In the genomic region with DNA sequence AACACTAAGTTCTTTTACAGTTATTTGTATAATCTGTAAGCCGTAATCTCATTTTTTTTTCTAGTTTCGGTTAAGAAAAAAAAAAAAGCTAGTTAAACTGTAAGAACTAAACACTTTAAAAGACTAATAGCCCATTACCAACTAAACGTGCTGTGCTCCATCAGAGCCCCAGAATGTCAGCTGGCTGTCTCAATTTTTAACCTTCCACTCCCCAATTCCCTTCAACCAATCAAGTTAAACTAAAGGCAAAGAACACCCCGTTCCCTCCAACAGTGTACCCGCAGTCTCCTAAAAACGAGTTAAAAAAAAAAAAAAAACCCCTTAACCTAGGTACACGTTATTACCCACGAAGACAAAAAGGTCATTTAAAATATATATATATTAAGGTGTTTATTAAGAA, we compare ENCODE assay signal across 8 mouse cellular contexts.
DNase-seq lines count a peak whose midpoint lies in the region; ATAC-seq and TF ChIP-seq lines count a peak whose summit lies in the region.

No protein-coding gene starts in this region.

- H3K4me2 ChIP-seq in lung, embryonic 14.5 days = peak overlapping the region; percentile 64
- H3K4me2 ChIP-seq in neural tube, embryonic 15.5 days = peak overlapping the region; percentile 59

- H3K4me3 ChIP-seq in lung, embryonic 14.5 days (ENCODE audit: low read depth, low read length) = peak overlapping the region; percentile 91
- H3K4me3 ChIP-seq in embryonic fibroblast, embryonic 13.5 days (ENCODE audit: insufficient read depth, low read length) = peak overlapping the region; percentile 83; the same call in 1 of the 2 replicates
- peak overlapping the region; percentile 97 for H3K4me3 ChIP-seq in limb, embryonic 10.5 days
- H3K4me3 ChIP-seq in neural tube, embryonic 15.5 days (replicated peaks) = peak overlapping the region; percentile 86

- ATAC-seq in lung, embryonic 14.5 days (ENCODE audit: insufficient read depth) = no peak
- ATAC-seq in neural tube, embryonic 15.5 days (ENCODE audit: low FRiP score) = no peak

- H3K4me1 ChIP-seq in lung, embryonic 14.5 days (ENCODE audit: insufficient read depth) = 0 out of 2 replicates have a peak, but pooled peaks cover 3% of the 10 kb centered on the region
- H3K4me1 ChIP-seq in embryonic fibroblast, embryonic 13.5 days (ENCODE audit: control insufficient read depth, insufficient read depth, low read length) = no peaks in the 10 kb centered on the region; the same call in 1 of the 2 replicates
- H3K4me1 ChIP-seq in limb, embryonic 10.5 days = peaks cover 31% of the 10 kb centered on the region
- peaks cover 21% of the 10 kb centered on the region for H3K4me1 ChIP-seq in neural tube, embryonic 15.5 days

- H3K9ac ChIP-seq in lung, embryonic 14.5 days = peak overlapping the region; percentile 100
- H3K9ac ChIP-seq in neural tube, embryonic 15.5 days (replicated peaks) = no peak overlapping the region

- 6% methylated on average over 8 of the region's 8 CpGs for WGBS in lung, embryonic 14.5 days
- WGBS in limb, embryonic 10.5 days = 7% methylated on average over 8 of the region's 8 CpGs
- 6% methylated on average over 8 of the region's 8 CpGs for WGBS in neural tube, embryonic 15.5 days

- H3K9me3 ChIP-seq in lung, embryonic 14.5 days (ENCODE audit: low read depth, low read length) = no peaks in the 10 kb centered on the region
- H3K9me3 ChIP-seq in limb, embryonic 10.5 days (replicated peaks) = no peaks in the 10 kb centered on the region
- no peaks in the 10 kb centered on the region for H3K9me3 ChIP-seq in neural tube, embryonic 15.5 days (replicated peaks)

- no peak for TF ChIP-seq CTCF in lung, embryonic 14.5 days (IDR thresholded peaks at IDR 0.05; ENCODE audit: low read depth)
- TF ChIP-seq CTCF in embryonic fibroblast, embryonic 13.5 days (IDR thresholded peaks at IDR 0.05; ENCODE audit: borderline replicate concordance, insufficient read depth, low read length) = no peak

- peak; percentile 20 for DNase-seq in lung, embryonic 14.5 days
- DNase-seq in lung, postnatal 14 days = no peak
- no peak for DNase-seq in limb, embryonic 10.5 days (ENCODE audit: low spot score)
- DNase-seq in layer of hippocampus, adult 8-10 months (ENCODE audit: low spot score in 2 of 2) = no peak
- DNase-seq in adrenal gland, postnatal 14 days = no peak
- DNase-seq in ovary, postnatal 10 days (ENCODE audit: low spot score) = no peak

- TF ChIP-seq POLR2A in embryonic fibroblast, embryonic 13.5 days (IDR thresholded peaks at IDR 0.05; ENCODE audit: low read depth, low read length) = no peak

- no peaks in the 10 kb centered on the region for H3K36me3 ChIP-seq in lung, embryonic 14.5 days (ENCODE audit: insufficient read depth)
- H3K36me3 ChIP-seq in limb, embryonic 10.5 days = no peaks in the 10 kb centered on the region
- H3K36me3 ChIP-seq in neural tube, embryonic 15.5 days = no peaks in the 10 kb centered on the region

- no peaks in the 10 kb centered on the region for H3K27me3 ChIP-seq in lung, embryonic 14.5 days (ENCODE audit: insufficient read depth, low read length)
- no peaks in the 10 kb centered on the region for H3K27me3 ChIP-seq in limb, embryonic 10.5 days (ENCODE audit: low read depth, poor library complexity, severe bottlenecking)
- H3K27me3 ChIP-seq in neural tube, embryonic 15.5 days (replicated peaks) = no peaks in the 10 kb centered on the region

- H3K27ac ChIP-seq in lung, embryonic 14.5 days (ENCODE audit: low read depth) = no peak overlapping the region
- no peak overlapping the region for H3K27ac ChIP-seq in embryonic fibroblast, embryonic 13.5 days (ENCODE audit: insufficient read depth, low read length)
- peak overlapping the region; percentile 100 for H3K27ac ChIP-seq in limb, embryonic 10.5 days
- peak overlapping the region; percentile 98; the same call in 1 of the 2 replicates for H3K27ac ChIP-seq in neural tube, embryonic 15.5 days (replicated peaks)

Comparison
In these comparisons a context has a peak if more than half of its experiments do, and no peak if none do; other contexts are left out.
1. H3K27ac ChIP-seq: peak in limb, embryonic 10.5 days (single experiment) and neural tube, embryonic 15.5 days (single experiment); none in lung, embryonic 14.5 days (single experiment) and embryonic fibroblast, embryonic 13.5 days (single experiment).
2. Peak in every context shown above with its lines, with median percentiles within 50 percentile points of each other: H3K4me3 ChIP-seq.